Mouse (Mus musculus) liver, embryonic 15.5 days (tissue): ENCODE measurements at regions not wholly inside any gene's neighbourhood (a gene's known extent, or its start where the extent isn't known, plus 50 kb on each side); places are given as distances from the start of the nearest gene placed in this dataset.

Source experiments
- ATAC-seq: fragments of 200-750 bp; cut with Nextera tagmentation; 2 replicates; pipeline ENCODE4 v1.8.0; 2017; ENCODE audit warnings: moderate number of reproducible peaks, mild to moderate bottlenecking, moderate library complexity; ENCODE audit not compliant: insufficient read depth
- H3K27ac ChIP-seq: fragments of 300-500 bp; sonication (generic); replicated peaks from 2 replicates; pipeline ENCODE4 v1.5.1; 2015; ENCODE audit warnings: mild to moderate bottlenecking, inconsistent platforms
- H3K27me3 ChIP-seq: fragments of 300-500 bp; sonication (generic); 2 replicates; pipeline ENCODE4 v1.6.1; 2015; ENCODE audit warnings: mild to moderate bottlenecking, inconsistent platforms
- H3K36me3 ChIP-seq: fragments of 300-500 bp; sonication (generic); replicated peaks from 2 replicates; pipeline ENCODE4 v1.6.1; 2015; ENCODE audit warnings: moderate library complexity, mild to moderate bottlenecking, inconsistent platforms
- H3K4me1 ChIP-seq: fragments of 300-500 bp; sonication (generic); replicated peaks from 2 replicates; pipeline ENCODE4 v1.6.1; 2015; ENCODE audit warnings: inconsistent platforms
- H3K4me2 ChIP-seq: fragments of 300-500 bp; sonication (generic); 2 replicates; pipeline ENCODE4 v1.6.1; 2015; ENCODE audit warnings: moderate library complexity, mild to moderate bottlenecking, inconsistent platforms
- H3K4me3 ChIP-seq: fragments of 300-500 bp; sonication (generic); replicated peaks from 2 replicates; pipeline ENCODE4 v1.5.1; 2015; ENCODE audit warnings: mild to moderate bottlenecking, inconsistent platforms
- H3K9ac ChIP-seq: fragments of 300-500 bp; sonication (generic); 2 replicates; pipeline ENCODE4 v1.6.1; 2015; ENCODE audit warnings: moderate library complexity, mild to moderate bottlenecking, inconsistent platforms
- H3K9me3 ChIP-seq: fragments of 300-500 bp; sonication (generic); replicated peaks from 2 replicates; pipeline ENCODE4 v1.6.1; 2016; ENCODE audit warnings: inconsistent platforms
- WGBS: fragments of 180-500 bp; shearing (Covaris S2); methylation state at CpG from one replicate; pipeline ENCODE4 v1.1.7; 2015; ENCODE audit warnings: mixed read lengths; ENCODE audit not compliant: insufficient replicate concordance; 5-methylcytosine and 5-hydroxymethylcytosine counted together

GRCm38 (mm10) chr8:26808771-26809170 lies 168.4 kb upstream of the Zfp703 start:
- no peak overlapping the region for H3K4me3 ChIP-seq
- no peaks in the 10 kb centered on the region for H3K36me3 ChIP-seq
- H3K27ac ChIP-seq = no peak overlapping the region
- ATAC-seq = no peak
- H3K27me3 ChIP-seq = no peaks in the 10 kb centered on the region
- WGBS = 42% methylated on average over 3 of the region's 3 CpGs
- H3K4me2 ChIP-seq = no peak overlapping the region
- no peaks in the 10 kb centered on the region for H3K4me1 ChIP-seq
- no peaks in the 10 kb centered on the region for H3K9me3 ChIP-seq
- no peak overlapping the region for H3K9ac ChIP-seq

GRCm38 (mm10) chr8:26809943-26810342 lies 167.2 kb upstream of the Zfp703 start:
- H3K9ac ChIP-seq = no peak overlapping the region
- H3K27ac ChIP-seq = no peak overlapping the region
- H3K36me3 ChIP-seq = no peaks in the 10 kb centered on the region
- no peak overlapping the region for H3K4me3 ChIP-seq
- ATAC-seq = no peak
- H3K4me2 ChIP-seq = no peak overlapping the region
- no peaks in the 10 kb centered on the region for H3K27me3 ChIP-seq
- no peaks in the 10 kb centered on the region for H3K9me3 ChIP-seq
- no peaks in the 10 kb centered on the region for H3K4me1 ChIP-seq
- 67% methylated on average over 7 of the region's 7 CpGs for WGBS

GRCm38 (mm10) chr8:26811533-26812236 lies 165.4 kb upstream of the Zfp703 start:
- H3K27ac ChIP-seq = no peak overlapping the region

GRCm38 (mm10) chr8:26813198-26813815 lies 163.8 kb upstream of the Zfp703 start:
- Histone ChIP-seq H3K4me3 (no peak overlapping the region), H3K36me3 (no peaks in the 10 kb centered on the region), H3K4me1 (no peaks in the 10 kb centered on the region), H3K27ac (no peak overlapping the region), H3K9ac (no peak overlapping the region), H3K9me3 (no peaks in the 10 kb centered on the region), H3K4me2 (no peak overlapping the region), H3K27me3 (no peaks in the 10 kb centered on the region)
- ATAC-seq = no peak
- 66% methylated on average over 9 of the region's 9 CpGs for WGBS

More at GRCm38 (mm10) chr8:26811533-26812236, 165.4 kb upstream of the Zfp703 start:
- ATAC-seq = no peak
- no peak overlapping the region for H3K4me3 ChIP-seq
- no peaks in the 10 kb centered on the region for H3K4me1 ChIP-seq
- 70% methylated on average over 12 of the region's 12 CpGs for WGBS
- no peaks in the 10 kb centered on the region for H3K9me3 ChIP-seq
- H3K27me3 ChIP-seq = no peaks in the 10 kb centered on the region
- H3K9ac ChIP-seq = no peak overlapping the region
- H3K36me3 ChIP-seq = no peaks in the 10 kb centered on the region
- H3K4me2 ChIP-seq = no peak overlapping the region

- H3K4me2 ChIP-seq = no peak overlapping the region
- 77% methylated on average over 15 of the region's 15 CpGs for WGBS
- ATAC-seq = no peak
Measured at GRCm38 (mm10) chr8:26815020-26815584, 162.0 kb upstream of the Zfp703 start.

GRCm38 (mm10) chr8:26816977-26817376 lies 160.1 kb upstream of the Zfp703 start:
- no peak for ATAC-seq
- Histone ChIP-seq H3K27ac (no peak overlapping the region), H3K9ac (no peak overlapping the region), H3K4me1 (no peaks in the 10 kb centered on the region), H3K27me3 (no peaks in the 10 kb centered on the region), H3K4me3 (no peak overlapping the region), H3K4me2 (no peak overlapping the region), H3K9me3 (no peaks in the 10 kb centered on the region), H3K36me3 (no peaks in the 10 kb centered on the region)
- 63% methylated on average over 7 of the region's 7 CpGs for WGBS

More at GRCm38 (mm10) chr8:26815020-26815584, 162.0 kb upstream of the Zfp703 start:
- Histone ChIP-seq H3K4me1 (no peaks in the 10 kb centered on the region), H3K27ac (no peak overlapping the region), H3K9me3 (no peaks in the 10 kb centered on the region), H3K27me3 (no peaks in the 10 kb centered on the region), H3K4me3 (no peak overlapping the region), H3K9ac (no peak overlapping the region), H3K36me3 (no peaks in the 10 kb centered on the region)

GRCm38 (mm10) chr8:26824189-26824941 lies 152.8 kb upstream of the Zfp703 start:
- no peak overlapping the region for H3K27ac ChIP-seq
- H3K9ac ChIP-seq = no peak overlapping the region
- ATAC-seq = no peak
- WGBS = 55% methylated on average over 8 of the region's 8 CpGs
- no peaks in the 10 kb centered on the region for H3K4me1 ChIP-seq
- H3K4me3 ChIP-seq = no peak overlapping the region
- no peaks in the 10 kb centered on the region for H3K9me3 ChIP-seq
- H3K27me3 ChIP-seq = no peaks in the 10 kb centered on the region
- no peaks in the 10 kb centered on the region for H3K36me3 ChIP-seq
- H3K4me2 ChIP-seq = no peak overlapping the region

GRCm38 (mm10) chr8:26828311-26828909 lies 148.7 kb upstream of the Zfp703 start:
- H3K4me2 ChIP-seq = no peak overlapping the region
- H3K27me3 ChIP-seq = no peaks in the 10 kb centered on the region
- H3K4me3 ChIP-seq = no peak overlapping the region
- H3K9me3 ChIP-seq = no peaks in the 10 kb centered on the region
- H3K9ac ChIP-seq = no peak overlapping the region
- no peaks in the 10 kb centered on the region for H3K4me1 ChIP-seq
- 35% methylated on average over 10 of the region's 10 CpGs for WGBS
- no peak for ATAC-seq
- H3K36me3 ChIP-seq = no peaks in the 10 kb centered on the region
- H3K27ac ChIP-seq = no peak overlapping the region

GRCm38 (mm10) chr8:26829313-26829712 lies 147.8 kb upstream of the Zfp703 start:
- 44% methylated on average over 4 of the region's 4 CpGs for WGBS

GRCm38 (mm10) chr8:26831148-26831547 lies 146.0 kb upstream of the Zfp703 start:
- no peak overlapping the region for H3K27ac ChIP-seq
- no peak overlapping the region for H3K4me2 ChIP-seq
- H3K4me3 ChIP-seq = no peak overlapping the region
- H3K9ac ChIP-seq = no peak overlapping the region
- H3K9me3 ChIP-seq = no peaks in the 10 kb centered on the region
- H3K27me3 ChIP-seq = no peaks in the 10 kb centered on the region
- WGBS = 21% methylated on average over 5 of the region's 5 CpGs
- ATAC-seq = no peak
- no peaks in the 10 kb centered on the region for H3K36me3 ChIP-seq
- no peaks in the 10 kb centered on the region for H3K4me1 ChIP-seq

More at GRCm38 (mm10) chr8:26829313-26829712, 147.8 kb upstream of the Zfp703 start:
- Histone ChIP-seq H3K9me3 (no peaks in the 10 kb centered on the region), H3K27me3 (no peaks in the 10 kb centered on the region), H3K27ac (no peak overlapping the region), H3K4me1 (no peaks in the 10 kb centered on the region), H3K9ac (no peak overlapping the region), H3K4me3 (no peak overlapping the region), H3K4me2 (no peak overlapping the region), H3K36me3 (no peaks in the 10 kb centered on the region)
- ATAC-seq = no peak

GRCm38 (mm10) chr8:26831790-26832189 lies 145.3 kb upstream of the Zfp703 start:
- Histone ChIP-seq H3K4me1 (no peaks in the 10 kb centered on the region), H3K4me3 (no peak overlapping the region), H3K27ac (no peak overlapping the region), H3K36me3 (no peaks in the 10 kb centered on the region), H3K4me2 (no peak overlapping the region), H3K27me3 (no peaks in the 10 kb centered on the region), H3K9me3 (no peaks in the 10 kb centered on the region), H3K9ac (no peak overlapping the region)
- WGBS = 61% methylated on average over 6 of the region's 6 CpGs
- ATAC-seq = no peak
